Mouse (Mus musculus) lung, adult 2 months (tissue): ENCODE results near the gene Vmn1r54.

ENCODE experiments used
- CTCF ChIP-seq: fragments of 200-500 bp; IDR thresholded peaks from 2 replicates; pipeline ENCODE4 v1.5.1; 2011; ENCODE audit warnings: mild to moderate bottlenecking, low read length, control low read depth; ENCODE audit not compliant: insufficient read depth
- POLR2A ChIP-seq: fragments of 200-500 bp; IDR thresholded peaks from 2 replicates; pipeline ENCODE4 v1.6.1; 2011; ENCODE audit warnings: low read depth, mild to moderate bottlenecking, control low read depth, low read length, borderline replicate concordance; ENCODE audit errors: extremely low read depth

DNA sequence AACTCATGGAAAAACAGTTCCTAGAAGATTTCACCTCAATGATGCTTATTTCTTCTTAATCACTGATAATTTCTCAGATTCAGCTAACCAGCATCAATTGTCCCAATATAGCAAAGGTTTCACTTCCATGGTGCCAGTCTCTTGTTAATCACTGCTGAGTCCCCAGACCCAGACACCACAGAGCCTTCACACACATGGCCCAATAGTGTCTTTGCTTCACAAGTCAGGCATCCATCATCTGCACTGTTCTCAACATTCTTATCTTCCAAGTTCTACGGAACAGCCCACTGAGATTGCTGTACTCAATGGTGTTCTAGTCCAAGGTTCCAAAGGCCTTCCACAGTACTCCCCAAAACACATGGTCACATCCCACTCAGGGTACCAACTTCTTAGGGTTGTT is 54.8 kb downstream of the Vmn1r54 start, which contains the start of gene BC048671:
- TF ChIP-seq CTCF (no peak), POLR2A (no peak)
